Mouse (Mus musculus): Measurements from ENCODE around the gene Pcx.

DNA sequence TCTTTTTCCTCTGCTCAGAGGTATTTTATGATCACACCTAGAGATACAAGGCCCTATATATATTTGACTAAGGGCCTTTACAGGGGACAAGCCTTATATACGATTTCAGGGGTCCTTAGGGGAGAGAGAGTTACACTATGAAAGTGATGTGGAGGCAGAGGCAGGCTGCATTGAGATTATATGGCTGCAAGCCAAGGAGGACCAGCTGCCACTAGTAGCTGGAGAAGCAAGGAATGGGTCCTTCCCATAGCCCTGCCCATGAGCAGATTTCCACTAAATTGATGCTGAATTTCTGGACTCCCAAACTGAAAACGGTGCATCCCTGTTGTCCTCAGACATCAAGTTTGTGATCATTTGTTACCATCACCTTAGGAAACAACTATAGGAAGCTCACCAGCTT lies 73.6 kb downstream of the Pcx start:
- TF ChIP-seq EP300 (IDR thresholded peaks at IDR 0.05), result no peak
- no peak for TF ChIP-seq CTCF (IDR thresholded peaks at IDR 0.05)
